Mouse (Mus musculus): ENCODE data around the gene Eif2s3x. TPM values are rescaled to one million over a fixed set of nuclear protein-coding genes. Genes with fewer than 3 reads are reported as not detected.

The Eif2s3x gene
- 58.1 TPM for polyA plus RNA-seq (2017; shearing (Covaris generic))

DNA sequence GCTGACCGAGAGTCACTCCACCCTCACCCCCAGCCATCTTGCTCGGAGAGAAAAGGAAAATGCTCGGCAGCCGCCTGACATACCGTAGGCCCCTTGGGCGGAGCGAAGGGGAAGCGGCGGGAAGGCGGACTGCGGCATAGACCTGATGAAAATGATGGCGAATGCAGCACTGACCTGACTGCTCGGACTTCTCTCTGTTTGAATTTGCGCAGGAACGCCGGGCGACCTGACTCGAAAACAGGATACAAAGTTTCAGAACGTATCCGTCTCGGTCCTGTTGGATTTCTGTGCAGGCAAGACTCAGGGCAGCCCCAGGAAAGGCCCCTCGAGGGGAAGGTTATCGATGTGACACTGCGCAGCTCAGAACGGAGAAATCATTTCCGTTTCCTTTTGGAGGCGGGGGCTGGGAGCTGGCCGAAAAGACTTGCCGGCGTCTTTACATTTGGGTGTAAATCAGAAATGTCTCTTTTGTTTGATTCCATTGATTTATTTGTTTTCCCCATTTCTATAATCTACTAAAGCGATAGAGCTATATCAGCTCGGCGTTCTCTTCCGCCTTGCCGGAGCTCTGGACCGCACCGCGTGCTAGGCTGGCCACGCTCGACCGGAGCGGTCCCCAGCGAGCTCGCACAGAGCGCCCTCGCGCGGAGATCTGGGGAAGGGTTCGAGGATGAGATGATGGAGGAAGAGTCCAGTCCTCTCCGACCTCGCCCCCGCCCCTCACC lies at the start of gene Eif2s3x:
TSS of gene Eif2s3x (minus strand) at position 266 of the 725 bp plus-strand sequence.

DNA sequence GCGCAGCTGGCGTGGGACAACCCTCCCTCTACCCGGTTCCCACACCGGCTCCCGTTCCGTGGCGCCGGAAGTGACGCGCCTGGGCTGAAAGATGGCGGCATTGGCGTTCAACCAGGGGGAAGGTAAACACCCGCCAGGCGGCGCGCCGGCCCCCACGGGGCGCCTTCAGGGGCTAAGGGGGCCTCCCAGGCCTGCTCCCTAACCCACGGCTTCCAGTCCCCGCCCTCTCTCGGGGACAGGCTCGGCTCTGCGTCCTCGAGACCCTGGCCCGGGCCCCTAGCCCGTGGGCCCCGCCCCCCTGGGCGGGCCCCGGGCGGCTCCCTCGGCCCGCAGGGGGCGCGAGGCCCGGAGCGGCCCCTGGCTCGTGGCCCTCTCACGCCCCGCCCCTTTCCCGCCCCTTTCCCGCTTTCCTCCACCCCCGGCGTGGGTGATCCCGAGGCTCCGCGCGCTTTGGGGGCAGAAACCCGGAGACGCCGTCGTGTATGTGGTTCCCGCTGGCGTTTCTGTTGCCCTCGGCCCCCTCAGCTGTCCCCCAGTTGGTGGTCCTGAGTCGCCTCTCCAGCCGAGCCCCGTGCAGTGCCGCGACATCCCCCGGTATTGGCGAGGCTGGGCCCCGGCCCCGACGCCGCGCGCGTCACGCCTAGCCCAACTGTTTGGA lies 22.0 kb upstream of the Eif2s3x start, which contains the start of gene Klhl15:
TSS of gene Klhl15 (plus strand) at position 68 of the 658 bp plus-strand sequence.

Other genes with a start within 250 kb of the Eif2s3x start
- not detected for gene AU015836, start 244.2 kb downstream of the Eif2s3x start, polyA plus RNA-seq (2017; shearing (Covaris generic))
- 50.1 TPM for gene Zfx, start 89.2 kb downstream of the Eif2s3x start, polyA plus RNA-seq (2017; shearing (Covaris generic))
- 7.4 TPM for gene Klhl15, start 21.7 kb upstream of the Eif2s3x start, polyA plus RNA-seq (2017; shearing (Covaris generic))
- not detected for gene Fam90a1b, start 153.9 kb upstream of the Eif2s3x start, polyA plus RNA-seq (2017; shearing (Covaris generic))
- gene Apoo, start 154.3 kb upstream of the Eif2s3x start, polyA plus RNA-seq (2017; shearing (Covaris generic)) = 15.6 TPM

Measured in CD4-positive, CD25-positive, alpha-beta regulatory T cell, adult 9 weeks (primary cell).